Mouse (Mus musculus) embryonic fibroblast, embryonic 13.5 days (primary cell): ENCODE results near the gene Polr2h.

Source experiments
- CTCF ChIP-seq: IDR thresholded peaks from 2 replicates; pipeline ENCODE4 v1.5.1; 2011; ENCODE audit warnings: mild to moderate bottlenecking, control low read depth, low read length, moderate library complexity, borderline replicate concordance; ENCODE audit not compliant: insufficient read depth
- POLR2A ChIP-seq: IDR thresholded peaks from 2 replicates; pipeline ENCODE4 v1.6.1; 2011; ENCODE audit warnings: low read depth, mild to moderate bottlenecking, control low read depth, low read length, moderate library complexity

DNA sequence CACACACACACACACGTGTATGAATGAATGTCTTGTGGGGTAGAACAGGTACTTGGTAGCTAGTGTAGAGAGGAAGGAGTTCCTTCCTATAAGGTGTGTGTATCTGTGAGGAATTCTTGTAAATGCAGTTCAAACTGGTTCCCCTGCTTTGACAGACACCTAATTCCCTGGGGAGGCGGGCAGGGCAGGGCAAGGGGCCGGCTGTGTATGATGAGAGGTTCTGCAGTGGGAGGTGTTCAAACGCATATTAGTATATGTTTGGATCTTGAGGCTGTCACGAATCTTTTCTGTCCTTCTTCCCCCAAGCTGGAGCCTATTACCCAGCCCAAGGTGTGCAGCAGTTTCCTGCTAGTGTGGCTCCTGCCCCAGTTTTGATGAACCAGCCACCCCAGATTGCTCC lies 40.1 kb upstream of the Polr2h start:
- TF ChIP-seq CTCF (no peak), POLR2A (no peak)
